Mouse (Mus musculus): ENCODE measurements around the gene Hoxd10. TPM values are rescaled to one million over a fixed set of nuclear protein-coding genes. Genes with fewer than 3 reads are reported as not detected.

The Hoxd10 gene
- polyA plus RNA-seq, 1 experiment: not detected

GRCm38 (mm10) chr2:74726551-74726950 lies 34.8 kb downstream of the Hoxd10 start, which contains the start of gene Gm28230:
TSS of gene Gm28230 (plus strand) at chr2:74726728.
- Histone ChIP-seq H3K4me1 (ENCODE audit: control insufficient read depth, insufficient read depth, low read length) (no peaks in the 10 kb centered on the region; the same call in 1 of the 2 replicates), H3K4me3 (replicated peaks; ENCODE audit: insufficient read depth, low read depth, low read length) (no peak within 1 kb of the TSS), H3K27ac (ENCODE audit: insufficient read depth, low read length) (no peak within 1 kb of the TSS), H3K27me3 (ENCODE audit: control insufficient read depth, insufficient read depth, low read length) (peaks cover 11% of the 10 kb centered on the region; the same call in 1 of the 2 replicates)
- no peak for TF ChIP-seq CTCF (IDR thresholded peaks at IDR 0.05; ENCODE audit: borderline replicate concordance, insufficient read depth, low read depth, low read length)
- TF ChIP-seq POLR2A (IDR thresholded peaks at IDR 0.05; ENCODE audit: borderline replicate concordance, insufficient read depth, low read length): no peak
- WGBS: 1% methylated on average over 5 of the region's 5 CpGs
- no peak for DNase-seq

DNA sequence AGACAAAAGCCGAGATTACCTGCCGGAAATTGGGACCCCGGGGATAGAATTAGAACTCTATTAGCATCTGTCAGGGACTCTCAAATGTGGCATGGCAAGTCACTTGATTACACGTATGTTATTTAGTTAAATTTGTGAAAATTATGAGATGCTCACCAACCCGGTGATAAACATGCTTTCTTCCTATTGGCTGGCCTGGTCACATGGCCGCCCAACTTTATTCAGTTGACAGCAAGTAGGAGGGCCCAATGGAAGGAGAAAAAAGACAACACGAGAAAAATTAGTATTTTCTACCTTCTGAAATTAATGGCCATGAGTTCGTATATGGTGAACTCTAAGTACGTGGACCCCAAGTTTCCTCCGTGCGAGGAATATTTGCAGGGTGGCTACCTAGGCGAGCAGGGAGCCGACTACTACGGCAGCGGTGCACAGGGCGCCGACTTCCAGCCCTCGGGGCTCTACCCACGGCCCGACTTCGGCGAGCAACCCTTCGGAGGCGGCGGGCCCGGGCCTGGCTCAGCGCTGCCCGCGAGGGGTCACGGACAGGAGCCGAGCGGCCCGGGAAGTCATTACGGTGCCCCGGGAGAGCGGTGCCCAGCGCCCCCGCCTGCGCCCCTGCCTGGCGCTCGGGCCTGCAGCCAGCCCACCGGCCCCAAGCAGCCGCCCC lies 35.4 kb downstream of the Hoxd10 start:
- WGBS: 1% methylated on average over 43 of the region's 43 CpGs
- Histone ChIP-seq H3K4me3 (replicated peaks; ENCODE audit: insufficient read depth, low read depth, low read length) (no peak overlapping the region), H3K4me1 (ENCODE audit: control insufficient read depth, insufficient read depth, low read length) (no peaks in the 10 kb centered on the region; the same call in 1 of the 2 replicates), H3K27me3 (ENCODE audit: control insufficient read depth, insufficient read depth, low read length) (peaks cover 11% of the 10 kb centered on the region; the same call in 1 of the 2 replicates), H3K27ac (ENCODE audit: insufficient read depth, low read length) (no peak overlapping the region)
- DNase-seq: no peak
- no peak for TF ChIP-seq CTCF (IDR thresholded peaks at IDR 0.05; ENCODE audit: borderline replicate concordance, insufficient read depth, low read depth, low read length)
- TF ChIP-seq POLR2A (IDR thresholded peaks at IDR 0.05; ENCODE audit: borderline replicate concordance, insufficient read depth, low read length): no peak

DNA sequence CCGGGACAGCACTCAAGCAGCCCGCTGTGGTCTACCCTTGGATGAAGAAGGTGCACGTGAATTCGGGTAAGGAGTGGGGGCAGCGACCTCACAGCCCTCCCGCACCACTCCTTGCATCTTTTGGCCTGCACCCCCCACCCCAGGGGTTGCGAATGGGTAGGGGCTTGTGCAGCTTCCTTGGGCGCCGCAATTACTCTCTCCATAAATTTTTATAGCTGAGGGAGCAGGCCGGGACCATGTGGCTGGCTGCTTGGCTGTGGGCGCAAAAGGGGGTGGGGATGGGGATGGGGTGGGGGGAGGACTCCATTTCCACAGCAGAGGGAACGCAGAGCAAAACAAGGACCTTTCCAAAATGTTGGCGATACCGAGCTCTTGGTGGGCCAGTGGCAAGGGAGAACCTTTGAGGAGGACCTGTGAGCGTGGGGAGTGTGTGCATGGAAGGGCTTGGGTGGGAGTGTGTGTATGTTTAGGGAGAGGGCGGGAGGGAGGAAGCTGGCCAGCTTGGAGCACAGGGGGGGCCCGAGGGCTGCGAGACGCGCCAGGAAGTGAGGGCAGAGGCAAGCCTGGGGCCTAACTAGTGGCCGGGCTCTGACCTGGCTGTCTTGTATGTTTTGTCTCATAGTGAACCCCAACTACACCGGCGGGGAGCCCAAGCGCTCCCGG lies 36.0 kb downstream of the Hoxd10 start:
- 3% methylated on average over 25 of the region's 25 CpGs for WGBS
- no peak overlapping the region for H3K27ac ChIP-seq (ENCODE audit: insufficient read depth, low read length)

GRCm38 (mm10) chr2:74728303-74728680 lies 36.6 kb downstream of the Hoxd10 start:
- peaks cover 18% of the 10 kb centered on the region; the same call in 1 of the 2 replicates for H3K27me3 ChIP-seq (ENCODE audit: control insufficient read depth, insufficient read depth, low read length)
- no peak overlapping the region for H3K4me3 ChIP-seq (replicated peaks; ENCODE audit: insufficient read depth, low read depth, low read length)
- H3K4me1 ChIP-seq (ENCODE audit: control insufficient read depth, insufficient read depth, low read length): no peaks in the 10 kb centered on the region; the same call in 1 of the 2 replicates
- TF ChIP-seq CTCF (IDR thresholded peaks at IDR 0.05; ENCODE audit: borderline replicate concordance, insufficient read depth, low read depth, low read length) (no peak), POLR2A (IDR thresholded peaks at IDR 0.05; ENCODE audit: borderline replicate concordance, insufficient read depth, low read length) (no peak)
- no peak for DNase-seq
- WGBS: 3% methylated on average over 13 of the region's 13 CpGs
- no peak overlapping the region for H3K27ac ChIP-seq (ENCODE audit: insufficient read depth, low read length)

More for the DNA sequence above, 36.0 kb downstream of the Hoxd10 start:
- no peak overlapping the region for H3K4me3 ChIP-seq (replicated peaks; ENCODE audit: insufficient read depth, low read depth, low read length)
- peaks cover 14% of the 10 kb centered on the region; the same call in 1 of the 2 replicates for H3K27me3 ChIP-seq (ENCODE audit: control insufficient read depth, insufficient read depth, low read length)
- peak in 1 of 2 experiments; percentile 4 for DNase-seq
- TF ChIP-seq POLR2A (IDR thresholded peaks at IDR 0.05; ENCODE audit: borderline replicate concordance, insufficient read depth, low read length): no peak
- TF ChIP-seq CTCF (IDR thresholded peaks at IDR 0.05; ENCODE audit: borderline replicate concordance, insufficient read depth, low read depth, low read length): no peak
- no peaks in the 10 kb centered on the region; the same call in 1 of the 2 replicates for H3K4me1 ChIP-seq (ENCODE audit: control insufficient read depth, insufficient read depth, low read length)

DNA sequence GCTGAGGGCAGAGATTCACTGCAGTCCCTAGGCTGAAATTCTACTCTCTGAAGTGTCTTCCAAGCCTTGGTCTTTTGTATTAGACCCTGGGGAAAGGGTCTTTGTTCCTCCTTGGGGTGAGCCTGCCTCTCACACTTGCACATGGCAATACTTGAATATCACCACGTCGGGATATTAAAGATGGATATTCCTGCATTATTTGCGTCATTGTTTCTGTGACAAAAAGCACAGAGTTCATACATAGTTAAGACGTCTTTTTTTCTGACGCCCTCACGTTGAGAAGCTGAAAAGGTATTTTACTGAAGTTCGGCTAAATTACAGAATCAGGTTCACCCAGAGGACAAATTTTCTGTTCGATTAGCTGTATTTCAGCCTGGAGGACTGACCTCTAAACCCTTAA lies 38.6 kb downstream of the Hoxd10 start:
- WGBS: 4% methylated on average over 8 of the region's 8 CpGs
- no peak for DNase-seq

GRCm38 (mm10) chr2:74731055-74731454 lies 39.3 kb downstream of the Hoxd10 start:
- H3K4me3 ChIP-seq (replicated peaks; ENCODE audit: insufficient read depth, low read depth, low read length): no peak overlapping the region
- no peak for TF ChIP-seq CTCF (IDR thresholded peaks at IDR 0.05; ENCODE audit: borderline replicate concordance, insufficient read depth, low read depth, low read length)
- no peak for TF ChIP-seq POLR2A (IDR thresholded peaks at IDR 0.05; ENCODE audit: borderline replicate concordance, insufficient read depth, low read length)
- peaks cover 21% of the 10 kb centered on the region; the same call in 1 of the 2 replicates for H3K27me3 ChIP-seq (ENCODE audit: control insufficient read depth, insufficient read depth, low read length)
- no peak overlapping the region for H3K27ac ChIP-seq (ENCODE audit: insufficient read depth, low read length)
- no peak for DNase-seq
- H3K4me1 ChIP-seq (ENCODE audit: control insufficient read depth, insufficient read depth, low read length): no peaks in the 10 kb centered on the region; the same call in 1 of the 2 replicates

More for the DNA sequence above, 38.6 kb downstream of the Hoxd10 start:
- Histone ChIP-seq H3K4me1 (ENCODE audit: control insufficient read depth, insufficient read depth, low read length) (no peaks in the 10 kb centered on the region; the same call in 1 of the 2 replicates), H3K27ac (ENCODE audit: insufficient read depth, low read length) (no peak overlapping the region), H3K4me3 (replicated peaks; ENCODE audit: insufficient read depth, low read depth, low read length) (no peak overlapping the region), H3K27me3 (ENCODE audit: control insufficient read depth, insufficient read depth, low read length) (peaks cover 20% of the 10 kb centered on the region; the same call in 1 of the 2 replicates)
- no peak for TF ChIP-seq POLR2A (IDR thresholded peaks at IDR 0.05; ENCODE audit: borderline replicate concordance, insufficient read depth, low read length)
- no peak for TF ChIP-seq CTCF (IDR thresholded peaks at IDR 0.05; ENCODE audit: borderline replicate concordance, insufficient read depth, low read depth, low read length)

DNA sequence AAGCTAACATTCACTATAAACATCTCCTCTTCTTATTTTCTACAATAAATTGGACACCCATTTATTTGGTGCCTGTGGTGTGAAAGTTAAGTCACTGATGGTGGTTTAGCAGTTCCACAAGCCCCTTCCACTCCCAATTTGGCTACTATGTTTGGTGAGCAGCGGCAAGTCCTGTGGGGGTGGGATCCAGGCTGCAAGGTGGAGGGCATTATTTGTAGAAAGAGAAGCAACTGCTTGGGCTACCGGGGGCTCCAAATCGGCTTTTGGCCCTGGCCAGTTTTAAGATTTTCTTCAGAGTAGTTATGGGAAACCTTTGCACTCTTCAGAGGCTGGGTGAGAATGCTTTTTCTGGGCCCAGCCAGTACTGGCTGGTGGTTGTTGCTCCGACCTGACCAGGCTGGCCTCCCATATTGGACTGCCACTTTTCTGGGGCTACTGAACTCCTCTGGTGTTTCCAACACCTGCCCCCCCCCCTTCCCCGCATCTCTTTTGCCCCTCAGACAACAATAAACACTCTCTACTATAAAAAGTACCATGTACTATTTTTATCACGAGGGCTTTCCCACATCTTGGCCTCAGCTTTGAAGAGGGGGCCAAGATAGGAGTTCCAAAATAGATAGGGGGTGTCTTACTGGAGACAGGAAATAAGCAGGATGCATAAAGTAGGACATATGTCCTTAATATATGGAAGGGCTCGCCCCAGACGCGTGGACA lies 40.2 kb downstream of the Hoxd10 start:
- no peak overlapping the region for H3K4me3 ChIP-seq (replicated peaks; ENCODE audit: insufficient read depth, low read depth, low read length)
- DNase-seq: no peak
- no peaks in the 10 kb centered on the region; the same call in 1 of the 2 replicates for H3K4me1 ChIP-seq (ENCODE audit: control insufficient read depth, insufficient read depth, low read length)
- H3K27ac ChIP-seq (ENCODE audit: insufficient read depth, low read length): no peak overlapping the region
- H3K27me3 ChIP-seq (ENCODE audit: control insufficient read depth, insufficient read depth, low read length): peaks cover 19% of the 10 kb centered on the region; the same call in 1 of the 2 replicates
- WGBS: 4% methylated on average over 9 of the region's 9 CpGs
- no peak for TF ChIP-seq CTCF (IDR thresholded peaks at IDR 0.05; ENCODE audit: borderline replicate concordance, insufficient read depth, low read depth, low read length)

Measured in cerebellum, adult 2 months (tissue).